Comparison of ENCODE assay signal across 30 mouse cellular contexts in genomic region chr9:121927721-121928120, GRCm38 (mm10). TPM values are rescaled to one million over a fixed set of nuclear protein-coding genes. Genes with fewer than 3 reads are reported as not detected.
"Had no signal": no experiment of that assay in that cellular context is flagged by ENCODE, and none has a peak within 500 bp of the region (broad histone marks: within the 10 kb centered on the region; RNA-seq: fewer than 3 reads in every experiment).

No protein-coding gene starts in this region.

- H3K4me3 ChIP-seq: limb, embryonic 10.5 days; limb, embryonic 13.5 days; liver, embryonic 13.5 days; neural tube, embryonic 12.5 days; neural tube, embryonic 15.5 days had no signal

- H3K36me3 ChIP-seq: limb, embryonic 10.5 days; limb, embryonic 13.5 days; liver, embryonic 13.5 days; neural tube, embryonic 12.5 days; neural tube, embryonic 15.5 days had no signal

- DNase-seq: kidney, adult 9 months; kidney, postnatal 14 days; kidney, postnatal 4 days; liver; liver, embryonic 13.5 days; lung, adult 2 months; lung, postnatal 14 days; lung, postnatal 4 days; midbrain, embryonic 14.5 days; retina, postnatal 1 day; right cerebral cortex, postnatal 25 days; thymus, adult 2 months; thymus, postnatal 14 days; thymus, postnatal 4 days had no signal

- H3K27ac ChIP-seq: limb, embryonic 10.5 days; limb, embryonic 13.5 days; liver, embryonic 13.5 days; neural tube, embryonic 12.5 days; neural tube, embryonic 15.5 days; stomach, postnatal 0 days had no signal

- H3K27me3 ChIP-seq: liver, embryonic 13.5 days; neural tube, embryonic 12.5 days; neural tube, embryonic 15.5 days had no signal

- H3K4me1 ChIP-seq: neural tube, embryonic 12.5 days; neural tube, embryonic 15.5 days had no signal

RNA-seq across cellular contexts. Expression of gene Cyp8b1, which starts 11.6 kb away (rescaled TPM):
- total RNA-seq: layer of hippocampus, adult 18-20 months; layer of hippocampus, postnatal 14 days; left cerebral cortex, adult 8-10 months; left cerebral cortex, postnatal 14 days; megakaryocyte progenitor cell, adult 5-6 weeks; megakaryocyte-erythroid progenitor cell, adult 5-6 weeks; midbrain, postnatal 0 days had no signal
- polyA plus RNA-seq: kidney, embryonic 16.5 days; limb, embryonic 10.5 days; limb, embryonic 13.5 days; lung, embryonic 16.5 days; midbrain, embryonic 11.5 days; midbrain, embryonic 14.5 days; midbrain, postnatal 0 days; neural tube, embryonic 12.5 days; neural tube, embryonic 15.5 days; stomach, embryonic 14.5 days had no signal

RNA-seq across cellular contexts. Expression of gene Ackr2, which starts 29.6 kb away (rescaled TPM):
- total RNA-seq: megakaryocyte progenitor cell, adult 5-6 weeks; megakaryocyte-erythroid progenitor cell, adult 5-6 weeks had no signal
